Comparison of ENCODE assay signal across 1 mouse cellular context in the genomic region with DNA sequence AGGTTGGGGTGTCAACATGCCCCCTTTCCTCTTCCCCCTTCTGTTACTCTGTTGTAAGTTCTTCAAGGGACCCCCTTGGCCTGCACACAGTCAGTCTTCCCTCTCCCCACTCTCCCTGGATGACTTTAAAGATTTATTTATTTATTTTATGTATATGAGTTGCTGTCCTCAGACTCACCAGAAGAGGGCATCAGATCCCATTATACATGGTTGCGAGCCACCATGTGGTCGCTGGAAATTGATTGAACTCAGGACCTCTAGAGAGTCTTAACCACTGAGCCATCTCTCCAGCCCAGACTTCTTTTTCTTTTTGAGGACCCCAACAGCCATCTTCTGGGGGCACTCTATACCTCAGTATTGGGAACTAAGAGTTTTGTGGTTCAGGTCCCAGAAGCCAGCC.
A peak's percentile ranks its signal among the peaks of the same experiment; 100 is the strongest.
TF ChIP-seq lines count a peak whose summit lies in the region.

No protein-coding gene starts in this region.

TF ChIP-seq in CH12.LX, 34 proteins besides CTCF, POLR2A, EP300 and RAD21:
- TF ChIP-seq MYC (IDR thresholded peaks at IDR 0.05; ENCODE audit: low read depth, low read length) = peak; percentile 44; the same call in 1 of the 2 replicates
- no peak for TF ChIP-seq ZKSCAN1 (IDR thresholded peaks at IDR 0.05; ENCODE audit: borderline replicate concordance, low read depth, low read length)
